Mouse (Mus musculus): ENCODE results near the gene Xrcc1.

Xrcc1 gene

GRCm38 (mm10) chr7:24564607-24565265, 18.6 kb downstream of the Xrcc1 start:
- DNase-seq (ENCODE audit: low read depth in 2 of 2, low spot score in 2 of 2) = peak; percentile 73 to 82

GRCm38 (mm10) chr7:24565627-24566026, 19.5 kb downstream of the Xrcc1 start:
- DNase-seq (ENCODE audit: low read depth in 2 of 2, low spot score in 2 of 2) = no peak

- DNase-seq (ENCODE audit: low read depth in 2 of 2, low spot score in 2 of 2) = no peak
Observed at GRCm38 (mm10) chr7:24566206-24566605, 20.1 kb downstream of the Xrcc1 start.

GRCm38 (mm10) chr7:24568512-24568911, 22.4 kb downstream of the Xrcc1 start:
- DNase-seq (ENCODE audit: low read depth in 2 of 2, low spot score in 2 of 2) = no peak

- no peak for DNase-seq (ENCODE audit: low read depth in 2 of 2, low spot score in 2 of 2)
Observed at GRCm38 (mm10) chr7:24571071-24571470, 25.0 kb downstream of the Xrcc1 start.

- no peak for DNase-seq (ENCODE audit: low read depth in 2 of 2, low spot score in 2 of 2)
Observed at GRCm38 (mm10) chr7:24572455-24572854, 26.4 kb downstream of the Xrcc1 start.

GRCm38 (mm10) chr7:24574224-24574796, 28.2 kb downstream of the Xrcc1 start:
- DNase-seq (ENCODE audit: low read depth in 2 of 2, low spot score in 2 of 2) = no peak

- DNase-seq (ENCODE audit: low read depth in 2 of 2, low spot score in 2 of 2) = no peak
Observed at GRCm38 (mm10) chr7:24577811-24578210, 31.7 kb downstream of the Xrcc1 start.

GRCm38 (mm10) chr7:24584876-24585275, 38.8 kb downstream of the Xrcc1 start:
- DNase-seq (ENCODE audit: low read depth in 2 of 2, low spot score in 2 of 2) = no peak

GRCm38 (mm10) chr7:24585995-24586394, 39.9 kb downstream of the Xrcc1 start:
- no peak for DNase-seq (ENCODE audit: low read depth in 2 of 2, low spot score in 2 of 2)

- no peak for DNase-seq (ENCODE audit: low read depth in 2 of 2, low spot score in 2 of 2)
Observed at GRCm38 (mm10) chr7:24586828-24587227, 40.7 kb downstream of the Xrcc1 start.

- no peak for DNase-seq (ENCODE audit: low read depth in 2 of 2, low spot score in 2 of 2)
Observed at GRCm38 (mm10) chr7:24587330-24588105, 41.4 kb downstream of the Xrcc1 start, which contains the start of the genes Ethe1 and Zfp575. Gene Ethe1 (plus strand): TSS chr7:24587543. Gene Zfp575 (minus strand): TSS chr7:24587641.

- no peak for DNase-seq (ENCODE audit: low read depth in 2 of 2, low spot score in 2 of 2)
Observed at GRCm38 (mm10) chr7:24588336-24588735, 42.2 kb downstream of the Xrcc1 start.

GRCm38 (mm10) chr7:24591735-24592134, 45.6 kb downstream of the Xrcc1 start:
- DNase-seq (ENCODE audit: low read depth in 2 of 2, low spot score in 2 of 2) = no peak

- DNase-seq (ENCODE audit: low read depth in 2 of 2, low spot score in 2 of 2) = no peak
Observed at GRCm38 (mm10) chr7:24592163-24592562, 46.1 kb downstream of the Xrcc1 start.

GRCm38 (mm10) chr7:24592781-24593180, 46.7 kb downstream of the Xrcc1 start:
- no peak for DNase-seq (ENCODE audit: low read depth in 2 of 2, low spot score in 2 of 2)

- peak; percentile 48 to 55 for DNase-seq (ENCODE audit: low read depth in 2 of 2, low spot score in 2 of 2)
Observed at GRCm38 (mm10) chr7:24593621-24594308, 47.7 kb downstream of the Xrcc1 start.

- DNase-seq (ENCODE audit: low read depth in 2 of 2, low spot score in 2 of 2) = no peak
Observed at GRCm38 (mm10) chr7:24594309-24594803, 48.3 kb downstream of the Xrcc1 start.

- no peak for DNase-seq (ENCODE audit: low read depth in 2 of 2, low spot score in 2 of 2)
Observed at GRCm38 (mm10) chr7:24595464-24595863, 49.4 kb downstream of the Xrcc1 start.

GRCm38 (mm10) chr7:24598121-24598520, 52.0 kb downstream of the Xrcc1 start:
- DNase-seq (ENCODE audit: low read depth in 2 of 2, low spot score in 2 of 2) = no peak

All from CD8-positive naive resting alpha-beta T cell, adult 2 months (primary cell).